Mouse (Mus musculus) limb, embryonic 11.5 days (tissue): ENCODE measurements around the gene Shc1. TPM values are rescaled to one million over a fixed set of nuclear protein-coding genes. Genes with fewer than 3 reads are reported as not detected.

Source experiments
- ATAC-seq: fragments of 200-750 bp; cut with Nextera tagmentation; 2 replicates; pipeline ENCODE4 v1.8.0; 2017; ENCODE audit warnings: low read depth; ENCODE audit not compliant: insufficient number of reproducible peaks, low FRiP score, low TSS enrichment
- DNase-seq: peaks from one replicate; pipeline ENCODE4 v3.0.0-alpha.2; 2015; ENCODE audit warnings: low spot score
- H3K27ac ChIP-seq: fragments of 300-500 bp; sonication (generic); replicated peaks from 2 replicates; pipeline ENCODE4 v1.5.1; 2014; ENCODE audit warnings: low read depth, mild to moderate bottlenecking, low read length
- H3K27me3 ChIP-seq: fragments of 300-500 bp; sonication (generic); 2 replicates; pipeline ENCODE4 v1.6.1; 2014; ENCODE audit warnings: mild to moderate bottlenecking, low read length, mixed read lengths; ENCODE audit not compliant: control insufficient read depth, insufficient read depth
- H3K36me3 ChIP-seq: fragments of 300-500 bp; sonication (generic); 2 replicates; pipeline ENCODE4 v1.6.1; 2014; ENCODE audit warnings: mild to moderate bottlenecking, low read length, moderate library complexity, mixed read lengths; ENCODE audit not compliant: control insufficient read depth, insufficient read depth
- H3K4me1 ChIP-seq: fragments of 300-500 bp; sonication (generic); 2 replicates; pipeline ENCODE4 v1.6.1; 2014; ENCODE audit warnings: low read length, mixed read lengths; ENCODE audit not compliant: control insufficient read depth, insufficient read depth
- H3K4me2 ChIP-seq: fragments of 300-500 bp; sonication (generic); 2 replicates; pipeline ENCODE4 v1.6.1; 2014; ENCODE audit warnings: low read depth, mild to moderate bottlenecking, moderate library complexity; ENCODE audit not compliant: severe bottlenecking
- H3K4me3 ChIP-seq: fragments of 300-500 bp; sonication (generic); 2 replicates; pipeline ENCODE4 v1.5.1; 2014; ENCODE audit warnings: low read depth, low read length
- H3K9ac ChIP-seq: fragments of 300-500 bp; sonication (generic); 2 replicates; pipeline ENCODE4 v1.6.1; 2014; ENCODE audit warnings: mild to moderate bottlenecking, low read length
- H3K9me3 ChIP-seq: fragments of 300-500 bp; sonication (generic); 2 replicates; pipeline ENCODE4 v1.6.1; 2016; ENCODE audit warnings: low read length; ENCODE audit not compliant: control insufficient read depth
- WGBS: fragments of 180-500 bp; shearing (Covaris S2); extraction: QIAGEN DNeasy Blood & Tissue Kit; methylation state at CpG from one replicate; pipeline ENCODE4 v1.1.7; 2014; 5-methylcytosine and 5-hydroxymethylcytosine counted together
- polyA plus RNA-seq: library from polyadenylated mRNA; unstranded; fragments of >200 nt; fragmentation: Nextera tagmentation; extraction: Ambion mirVana; gene quantifications from 2 replicates; pipeline ENCODE4 v1.2.1, GENCODE M21; 2014

Shc1 gene
- polyA plus RNA-seq, 1 experiment from 2014 or later, result 55.7 TPM

DNA sequence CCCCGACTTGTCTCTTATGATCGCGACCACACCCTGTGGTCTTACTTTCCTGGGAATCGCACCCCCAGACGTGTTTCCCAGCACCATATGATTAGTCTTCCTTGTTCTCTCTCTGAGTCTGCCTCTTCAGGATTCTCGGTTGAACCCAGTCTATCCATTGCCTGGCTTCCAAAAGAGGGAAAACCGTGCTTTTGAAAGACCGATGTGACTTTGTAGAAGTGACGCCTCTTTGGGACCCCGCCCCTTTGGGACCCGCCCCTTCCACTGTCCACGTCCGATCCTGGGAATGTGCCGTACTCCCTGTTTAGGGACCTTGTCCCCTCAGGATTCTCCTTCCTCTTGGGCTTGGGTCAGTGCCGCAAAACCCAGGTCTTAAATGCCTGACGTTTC, 613 bp downstream of the Shc1 start:
- Histone ChIP-seq H3K9ac (peak overlapping the region; percentile 61), H3K36me3 (peaks cover 20% of the 10 kb centered on the region), H3K4me3 (peak overlapping the region; percentile 70), H3K4me2 (peak overlapping the region; percentile 90), H3K27ac (peak overlapping the region; percentile 92), H3K27me3 (no peaks in the 10 kb centered on the region), H3K4me1 (peaks cover 33% of the 10 kb centered on the region), H3K9me3 (no peaks in the 10 kb centered on the region)
- under 1% methylated on average over 16 of the region's 16 CpGs for WGBS
- peak; percentile 11; the same call in 1 of the 2 replicates for ATAC-seq
- DNase-seq, result peak; percentile 85

- H3K9me3 ChIP-seq, result no peaks in the 10 kb centered on the region
- no peak for ATAC-seq
- DNase-seq, result peak; percentile 47
- H3K27ac ChIP-seq, result peak overlapping the region; percentile 92
- H3K4me2 ChIP-seq, result peak overlapping the region; percentile 90
- peaks cover 19% of the 10 kb centered on the region for H3K36me3 ChIP-seq
- H3K4me3 ChIP-seq, result peak overlapping the region; percentile 70
- 1% methylated on average over 9 of the region's 9 CpGs for WGBS
- H3K9ac ChIP-seq, result peak overlapping the region; percentile 61
- H3K4me1 ChIP-seq, result peaks cover 33% of the 10 kb centered on the region
- no peaks in the 10 kb centered on the region for H3K27me3 ChIP-seq
These were observed 1.3 kb downstream of the Shc1 start for GRCm38 (mm10) chr3:89419571-89419970.

DNA sequence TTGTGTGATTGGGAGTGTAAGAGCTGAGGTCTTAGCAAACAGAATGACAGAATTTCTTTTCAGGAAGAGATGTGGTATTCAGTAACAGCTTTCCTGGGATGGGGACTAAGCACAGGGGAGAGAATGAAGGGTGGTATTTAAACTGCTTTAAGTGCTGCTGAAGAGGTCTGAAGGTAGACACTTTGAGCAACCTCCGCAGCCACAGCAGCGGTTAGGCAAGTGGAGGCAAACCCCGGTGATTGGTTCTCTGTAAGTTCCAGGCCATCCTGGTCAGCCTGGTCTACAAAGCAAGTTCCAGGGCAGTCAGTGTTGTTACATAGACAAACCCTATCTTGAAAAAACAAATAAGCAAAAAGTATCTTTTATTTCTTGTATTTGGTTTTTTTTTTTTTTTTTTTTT, 1.7 kb downstream of the Shc1 start:
- peak overlapping the region; percentile 90 for H3K4me2 ChIP-seq
- peaks cover 15% of the 10 kb centered on the region for H3K36me3 ChIP-seq
- H3K9me3 ChIP-seq, result no peaks in the 10 kb centered on the region
- H3K4me1 ChIP-seq, result peaks cover 33% of the 10 kb centered on the region
- WGBS, result 12% methylated on average over 3 of the region's 3 CpGs
- ATAC-seq (no peak), DNase-seq (peak; percentile 34)
- H3K27me3 ChIP-seq, result no peaks in the 10 kb centered on the region
- H3K9ac ChIP-seq, result peak overlapping the region; percentile 61
- peak overlapping the region; percentile 70 for H3K4me3 ChIP-seq
- peak overlapping the region; percentile 92 for H3K27ac ChIP-seq

DNA sequence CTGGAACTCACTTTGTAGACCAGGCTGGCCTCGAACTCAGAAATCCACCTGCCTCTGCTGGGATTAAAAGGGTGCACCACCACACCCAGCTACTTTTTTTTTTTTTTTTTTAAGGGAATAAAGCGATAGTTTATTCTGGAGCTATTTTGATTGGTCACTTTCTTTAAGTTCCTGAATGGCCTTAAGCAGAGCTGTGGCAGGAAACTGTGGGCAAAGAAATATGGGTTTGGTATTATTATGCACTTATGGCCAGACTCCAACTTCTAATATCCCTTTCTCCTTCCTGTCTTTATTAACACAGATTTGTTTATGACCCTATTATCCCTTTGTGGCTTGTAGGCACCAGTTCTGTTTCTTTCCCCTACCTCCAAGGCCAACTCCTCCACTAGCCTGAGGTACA, 2.2 kb downstream of the Shc1 start:
- WGBS, result 50% methylated on average over 2 of the region's 2 CpGs
- ATAC-seq (no peak), DNase-seq (no peak)
- Histone ChIP-seq H3K27ac (peak overlapping the region; percentile 64), H3K9ac (no peak overlapping the region), H3K4me3 (no peak overlapping the region), H3K4me2 (peak overlapping the region; percentile 90; the same call in 1 of the 2 replicates), H3K4me1 (peaks cover 33% of the 10 kb centered on the region), H3K36me3 (peaks cover 12% of the 10 kb centered on the region), H3K27me3 (no peaks in the 10 kb centered on the region), H3K9me3 (no peaks in the 10 kb centered on the region)

- 1% methylated on average over 11 of the region's 11 CpGs for WGBS
- H3K4me1 ChIP-seq, result peaks cover 33% of the 10 kb centered on the region
- ATAC-seq, result peak; percentile 65
- H3K36me3 ChIP-seq, result peaks cover 7% of the 10 kb centered on the region; the same call in 1 of the 2 replicates
- peak; percentile 74 for DNase-seq
- peak overlapping the region; percentile 90 for H3K4me2 ChIP-seq
- peak overlapping the region; percentile 42 for H3K4me3 ChIP-seq
- H3K9ac ChIP-seq, result peak overlapping the region; percentile 63
- H3K27me3 ChIP-seq, result no peaks in the 10 kb centered on the region
- H3K9me3 ChIP-seq, result no peaks in the 10 kb centered on the region
- H3K27ac ChIP-seq, result peak overlapping the region; percentile 64
These were observed 2.9 kb downstream of the Shc1 start for GRCm38 (mm10) chr3:89421002-89421774.

- Histone ChIP-seq H3K27ac (peak overlapping the region; percentile 64; the same call in 1 of the 2 replicates), H3K4me2 (peak overlapping the region; percentile 90), H3K27me3 (no peaks in the 10 kb centered on the region), H3K36me3 (peaks cover 3% of the 10 kb centered on the region; the same call in 1 of the 2 replicates), H3K9me3 (no peaks in the 10 kb centered on the region), H3K9ac (peak overlapping the region; percentile 63), H3K4me1 (peaks cover 27% of the 10 kb centered on the region), H3K4me3 (peak overlapping the region; percentile 42)
- WGBS, result 5% methylated on average over 21 of the region's 22 CpGs
- no peak for ATAC-seq
- DNase-seq, result peak; percentile 27
These were observed 3.7 kb downstream of the Shc1 start for GRCm38 (mm10) chr3:89421810-89422473.

GRCm38 (mm10) chr3:89422556-89423205, 4.4 kb downstream of the Shc1 start:
- no peak overlapping the region for H3K9ac ChIP-seq
- peaks cover 27% of the 10 kb centered on the region for H3K4me1 ChIP-seq
- ATAC-seq (no peak), DNase-seq (no peak)
- WGBS, result 79% methylated on average over 6 of the region's 6 CpGs
- peak overlapping the region; percentile 90 for H3K4me2 ChIP-seq
- H3K4me3 ChIP-seq, result peak overlapping the region; percentile 42; the same call in 1 of the 2 replicates
- no peak overlapping the region for H3K27ac ChIP-seq
- H3K36me3 ChIP-seq, result peaks cover 8% of the 10 kb centered on the region; the same call in 1 of the 2 replicates
- no peaks in the 10 kb centered on the region for H3K27me3 ChIP-seq
- H3K9me3 ChIP-seq, result no peaks in the 10 kb centered on the region
